In genomic region chr2:79351179-79352099, GRCm38 (mm10) we compare ENCODE assay signal across 16 mouse cellular contexts.
DNase-seq lines count a peak whose midpoint lies in the region; ATAC-seq and TF ChIP-seq lines count a peak whose summit lies in the region.
"Had no signal": no experiment of that assay in that cellular context is flagged by ENCODE, and none has a peak within 500 bp of the region (broad histone marks: within the 10 kb centered on the region; RNA-seq: fewer than 3 reads in every experiment).

No protein-coding gene starts in this region.

- 46% methylated on average over 6 of the region's 6 CpGs for WGBS in forebrain, embryonic 13.5 days
- WGBS in hindbrain, postnatal 0 days = 54% methylated on average over 6 of the region's 6 CpGs
- 56% methylated on average over 6 of the region's 6 CpGs for WGBS in neural tube, embryonic 13.5 days
- WGBS in kidney, adult 2 months = 82% methylated on average over 6 of the region's 6 CpGs

- ATAC-seq in forebrain, embryonic 13.5 days = peak; percentile 84
- ATAC-seq in hindbrain, postnatal 0 days = peak; percentile 43; the same call in 1 of the 2 replicates
- ATAC-seq in neural tube, embryonic 13.5 days (ENCODE audit: low read depth) = peak; percentile 90
- ATAC-seq: CD4-positive, CD25-positive, alpha-beta regulatory T cell, adult 4 months; inflammation-experienced regulatory T-cells, adult 6 months had no signal

- H3K9me3 ChIP-seq in forebrain, embryonic 13.5 days (replicated peaks) = no peaks in the 10 kb centered on the region
- no peaks in the 10 kb centered on the region for H3K9me3 ChIP-seq in hindbrain, postnatal 0 days (ENCODE audit: low read length)
- H3K9me3 ChIP-seq in neural tube, embryonic 13.5 days = no peaks in the 10 kb centered on the region
- H3K9me3 ChIP-seq: liver, embryonic 15.5 days had no signal

- TF ChIP-seq CTCF in hindbrain, postnatal 0 days (IDR thresholded peaks at IDR 0.05; ENCODE audit: low read depth) = no peak
- TF ChIP-seq CTCF in kidney, adult 2 months (conservative IDR thresholded peaks at IDR 0.05; ENCODE audit: insufficient read depth, insufficient read length, low read depth, low read length) = no peak

- peak; percentile 62 for DNase-seq in embryo, embryonic 10 days (ENCODE audit: low spot score)
- peak; percentile 64 for DNase-seq in hindbrain, postnatal 0 days (ENCODE audit: low spot score)
- DNase-seq in spleen, postnatal 14 days (ENCODE audit: low spot score in 2 of 2) = no peak
- no peak for DNase-seq in kidney, adult 2 months
- DNase-seq in right cerebral cortex, postnatal 4 days = no peak
- DNase-seq: cerebellum, postnatal 10 days; kidney, postnatal 10 days; lung, postnatal 4 days; right cerebral cortex, adult 18-20 months had no signal

- H3K9ac ChIP-seq in forebrain, embryonic 13.5 days = no peak overlapping the region
- H3K9ac ChIP-seq in hindbrain, postnatal 0 days (replicated peaks; ENCODE audit: low read length) = no peak overlapping the region
- H3K9ac ChIP-seq in neural tube, embryonic 13.5 days = no peak overlapping the region
- H3K9ac ChIP-seq: liver, embryonic 15.5 days had no signal

- H3K4me3 ChIP-seq in forebrain, embryonic 13.5 days = no peak overlapping the region
- no peak overlapping the region for H3K4me3 ChIP-seq in hindbrain, postnatal 0 days (ENCODE audit: low read length)
- no peak overlapping the region for H3K4me3 ChIP-seq in neural tube, embryonic 13.5 days
- no peak overlapping the region for H3K4me3 ChIP-seq in kidney, adult 2 months (ENCODE audit: insufficient read depth, low read depth, low read length)
- H3K4me3 ChIP-seq: liver, embryonic 15.5 days; myocyte had no signal

- no peak overlapping the region for H3K4me2 ChIP-seq in forebrain, embryonic 13.5 days
- no peak overlapping the region for H3K4me2 ChIP-seq in hindbrain, postnatal 0 days (ENCODE audit: low read depth, low read length)
- no peak overlapping the region for H3K4me2 ChIP-seq in neural tube, embryonic 13.5 days
- H3K4me2 ChIP-seq: heart, embryonic 11.5 days; liver, embryonic 15.5 days had no signal

- no peaks in the 10 kb centered on the region for H3K27me3 ChIP-seq in forebrain, embryonic 13.5 days
- H3K27me3 ChIP-seq in hindbrain, postnatal 0 days (ENCODE audit: insufficient read depth, low read length) = no peaks in the 10 kb centered on the region
- H3K27me3 ChIP-seq in neural tube, embryonic 13.5 days = no peaks in the 10 kb centered on the region
- H3K27me3 ChIP-seq in kidney, adult 2 months (replicated peaks; ENCODE audit: control insufficient read depth, insufficient read depth, low read length) = no peaks in the 10 kb centered on the region
- H3K27me3 ChIP-seq: liver, embryonic 15.5 days had no signal

- no peak for TF ChIP-seq POLR2A in kidney, adult 2 months (IDR thresholded peaks at IDR 0.05; ENCODE audit: low read depth, low read length)

- H3K36me3 ChIP-seq in forebrain, embryonic 13.5 days (ENCODE audit: poor library complexity, severe bottlenecking) = no peaks in the 10 kb centered on the region
- no peaks in the 10 kb centered on the region for H3K36me3 ChIP-seq in hindbrain, postnatal 0 days (ENCODE audit: insufficient read depth, low read length)
- no peaks in the 10 kb centered on the region for H3K36me3 ChIP-seq in neural tube, embryonic 13.5 days
- H3K36me3 ChIP-seq in kidney, adult 2 months (ENCODE audit: control insufficient read depth, insufficient read depth, low read length) = no peaks in the 10 kb centered on the region
- H3K36me3 ChIP-seq: liver, embryonic 15.5 days had no signal

- H3K4me1 ChIP-seq in forebrain, embryonic 13.5 days = peaks cover 8% of the 10 kb centered on the region
- no peaks in the 10 kb centered on the region for H3K4me1 ChIP-seq in hindbrain, postnatal 0 days (ENCODE audit: insufficient read depth, low read length)
- peaks cover 11% of the 10 kb centered on the region for H3K4me1 ChIP-seq in neural tube, embryonic 13.5 days (replicated peaks)
- H3K4me1 ChIP-seq in kidney, adult 2 months (ENCODE audit: control insufficient read depth, insufficient read depth, low read length) = no peaks in the 10 kb centered on the region
- H3K4me1 ChIP-seq: liver, embryonic 15.5 days had no signal

- H3K27ac ChIP-seq in forebrain, embryonic 13.5 days = peak overlapping the region; percentile 49
- no peak overlapping the region for H3K27ac ChIP-seq in hindbrain, postnatal 0 days
- H3K27ac ChIP-seq in neural tube, embryonic 13.5 days (replicated peaks) = peak overlapping the region; percentile 62
- no peak overlapping the region for H3K27ac ChIP-seq in kidney, adult 2 months (ENCODE audit: insufficient read depth, low read depth, low read length)
- H3K27ac ChIP-seq: liver, embryonic 15.5 days had no signal

Comparison
In these comparisons a context has a peak if more than half of its experiments do, and no peak if none do; other contexts are left out.
1. DNase-seq: peak in embryo, embryonic 10 days (single experiment) and hindbrain, postnatal 0 days (single experiment); none in spleen, postnatal 14 days (0 of 2), kidney, adult 2 months (single experiment) and right cerebral cortex, postnatal 4 days (single experiment).
2. H3K27ac ChIP-seq: peak in forebrain, embryonic 13.5 days (single experiment) and neural tube, embryonic 13.5 days (single experiment); none in hindbrain, postnatal 0 days (single experiment) and kidney, adult 2 months (single experiment).
3. Peak in every context shown above with its lines, with median percentiles within 50 percentile points of each other: ATAC-seq.